Mouse (Mus musculus): ENCODE measurements at regions not wholly inside any gene's neighbourhood (a gene's known extent, or its start where the extent isn't known, plus 50 kb on each side); places are given as distances from the start of the nearest gene placed in this dataset.

- peak; percentile 38 for DNase-seq
These were observed 208.2 kb downstream of the Sptssa start for GRCm38 (mm10) chr12:54448221-54448620.

- DNase-seq, result no peak
These were observed 209.0 kb downstream of the Sptssa start for GRCm38 (mm10) chr12:54447354-54447753.

GRCm38 (mm10) chr12:54446356-54446755 lies 210.0 kb downstream of the Sptssa start:
- no peak for DNase-seq

GRCm38 (mm10) chr12:54444416-54444815 lies 212.0 kb downstream of the Sptssa start:
- DNase-seq, result no peak

GRCm38 (mm10) chr12:54443285-54443684 lies 213.1 kb downstream of the Sptssa start:
- peak; percentile 40 for DNase-seq

GRCm38 (mm10) chr12:54442408-54442807 lies 214.0 kb downstream of the Sptssa start:
- DNase-seq, result no peak

GRCm38 (mm10) chr12:54440851-54441593 lies 215.4 kb downstream of the Sptssa start:
- no peak for DNase-seq

GRCm38 (mm10) chr12:54438793-54439192 lies 217.6 kb downstream of the Sptssa start:
- no peak for DNase-seq

- DNase-seq, result no peak
These were observed 221.6 kb upstream of the Egln3 start for GRCm38 (mm10) chr12:54425236-54425635.

- no peak for DNase-seq
These were observed 211.2 kb upstream of the Egln3 start for GRCm38 (mm10) chr12:54414829-54415228.

GRCm38 (mm10) chr12:54414201-54414600 lies 210.5 kb upstream of the Egln3 start:
- DNase-seq, result peak; percentile 48

- no peak for DNase-seq
These were observed 206.5 kb upstream of the Egln3 start for GRCm38 (mm10) chr12:54410038-54410605.

GRCm38 (mm10) chr12:54408906-54409305 lies 205.2 kb upstream of the Egln3 start:
- DNase-seq, result peak; percentile 16

GRCm38 (mm10) chr12:54407301-54407896 lies 203.7 kb upstream of the Egln3 start:
- DNase-seq, result no peak

GRCm38 (mm10) chr12:54405066-54405465 lies 201.4 kb upstream of the Egln3 start:
- DNase-seq, result peak; percentile 16

- DNase-seq, result no peak
These were observed 198.9 kb upstream of the Egln3 start for GRCm38 (mm10) chr12:54402591-54402990.

- no peak for DNase-seq
These were observed 198.0 kb upstream of the Egln3 start for GRCm38 (mm10) chr12:54401665-54402064.

- no peak for DNase-seq
These were observed 196.4 kb upstream of the Egln3 start for GRCm38 (mm10) chr12:54400084-54400483.

GRCm38 (mm10) chr12:54398080-54398479 lies 194.4 kb upstream of the Egln3 start:
- no peak for DNase-seq

GRCm38 (mm10) chr12:54396952-54397351 lies 193.3 kb upstream of the Egln3 start:
- DNase-seq, result no peak

- DNase-seq, result no peak
These were observed 192.7 kb upstream of the Egln3 start for GRCm38 (mm10) chr12:54396341-54396740.

- no peak for DNase-seq
These were observed 181.7 kb upstream of the Egln3 start for GRCm38 (mm10) chr12:54385401-54385800.

- DNase-seq, result no peak
These were observed 180.5 kb upstream of the Egln3 start for GRCm38 (mm10) chr12:54384116-54384515.

GRCm38 (mm10) chr12:54382965-54383364 lies 179.3 kb upstream of the Egln3 start:
- no peak for DNase-seq
